Mouse (Mus musculus) C2C12 (cell line): ENCODE results near the gene Cabp1.

ENCODE experiments used
- CEBPB ChIP-seq: IDR thresholded peaks from one replicate; pipeline ENCODE4 v1.6.1; 2011; ENCODE audit warnings: low read depth, mild to moderate bottlenecking, control low read depth, moderate library complexity
- CTCF ChIP-seq: IDR thresholded peaks from one replicate; pipeline ENCODE4 v1.5.1; 2011; ENCODE audit not compliant: control insufficient read depth, insufficient read depth, insufficient read length
- FOSL1 ChIP-seq: IDR thresholded peaks from one replicate; pipeline ENCODE4 v1.8.0; 2011; ENCODE audit warnings: mild to moderate bottlenecking, low read length; ENCODE audit not compliant: poor library complexity, insufficient read depth, severe bottlenecking
- MAX ChIP-seq: IDR thresholded peaks from one replicate; pipeline ENCODE4 v1.6.1; 2011; ENCODE audit warnings: mild to moderate bottlenecking, control low read depth
- MYOD1 ChIP-seq: IDR thresholded peaks from one replicate; pipeline ENCODE4 v1.6.1; 2011; ENCODE audit warnings: low read depth; ENCODE audit not compliant: control insufficient read depth, insufficient read length
- MYOG ChIP-seq: IDR thresholded peaks from one replicate; pipeline ENCODE4 v1.6.1; 2011; ENCODE audit not compliant: control insufficient read depth, insufficient read length; ENCODE audit errors: extremely low read depth
- USF1 ChIP-seq: IDR thresholded peaks from one replicate; pipeline ENCODE4 v1.6.1; 2011; ENCODE audit warnings: low read depth, mild to moderate bottlenecking, control low read depth, moderate library complexity

GRCm38 (mm10) chr5:115220931-115221640, 26.9 kb upstream of the Cabp1 start:
- TF ChIP-seq MAX (no peak), CTCF (no peak), USF1 (no peak), FOSL1 (no peak), MYOD1 (no peak), MYOG (no peak), CEBPB (no peak)
